Mouse (Mus musculus) naive thymus-derived CD4-positive, alpha-beta T cell, adult 2 months (primary cell): ENCODE data around the gene Chgb.

Experiments used
- DNase-seq: peaks from one replicate; pipeline ENCODE4 v3.0.0-alpha.2; 2011; ENCODE audit warnings: low read depth

Gene Chgb

DNA sequence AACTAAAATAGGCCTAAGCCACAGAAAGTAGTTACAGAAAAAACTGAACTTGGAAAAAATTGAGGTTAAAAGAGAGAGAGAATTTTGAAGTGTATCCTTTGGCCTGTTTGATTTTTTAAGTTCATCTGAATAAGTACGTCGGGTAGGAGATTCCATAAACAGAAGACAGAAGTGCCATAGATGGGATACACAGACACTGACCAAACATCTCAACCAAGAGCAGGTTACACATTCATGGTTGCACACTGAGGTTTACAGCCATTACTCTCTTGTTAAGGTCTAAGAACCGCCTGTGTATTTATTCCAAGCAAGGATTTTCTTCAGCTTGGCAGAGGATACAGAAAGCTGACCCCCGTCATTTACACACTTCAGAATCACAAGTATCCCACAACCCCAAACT, at the start of gene Chgb:
TSS of gene Chgb (plus strand) at position 301 of the 400 bp plus-strand sequence.
- no peak for DNase-seq

DNA sequence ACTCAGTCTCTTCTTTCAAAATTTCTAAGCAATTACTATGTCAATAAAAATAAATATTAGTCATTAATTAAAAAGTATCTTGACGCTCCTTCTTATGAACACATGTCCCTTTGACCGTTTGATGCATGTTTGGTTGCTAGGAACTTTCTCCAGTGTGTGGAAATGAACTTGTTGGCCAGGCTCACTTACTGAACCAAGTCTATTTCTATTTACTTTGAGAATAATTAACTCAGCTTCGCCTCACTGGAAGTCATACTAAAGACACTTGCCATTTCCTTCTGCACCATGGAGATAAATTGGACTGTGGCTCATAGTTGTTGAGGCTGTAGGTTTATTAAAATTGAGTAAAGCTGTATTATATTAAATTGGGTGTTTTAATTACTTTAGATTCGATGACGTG, 48.1 kb upstream of the Chgb start:
- DNase-seq: no peak

DNA sequence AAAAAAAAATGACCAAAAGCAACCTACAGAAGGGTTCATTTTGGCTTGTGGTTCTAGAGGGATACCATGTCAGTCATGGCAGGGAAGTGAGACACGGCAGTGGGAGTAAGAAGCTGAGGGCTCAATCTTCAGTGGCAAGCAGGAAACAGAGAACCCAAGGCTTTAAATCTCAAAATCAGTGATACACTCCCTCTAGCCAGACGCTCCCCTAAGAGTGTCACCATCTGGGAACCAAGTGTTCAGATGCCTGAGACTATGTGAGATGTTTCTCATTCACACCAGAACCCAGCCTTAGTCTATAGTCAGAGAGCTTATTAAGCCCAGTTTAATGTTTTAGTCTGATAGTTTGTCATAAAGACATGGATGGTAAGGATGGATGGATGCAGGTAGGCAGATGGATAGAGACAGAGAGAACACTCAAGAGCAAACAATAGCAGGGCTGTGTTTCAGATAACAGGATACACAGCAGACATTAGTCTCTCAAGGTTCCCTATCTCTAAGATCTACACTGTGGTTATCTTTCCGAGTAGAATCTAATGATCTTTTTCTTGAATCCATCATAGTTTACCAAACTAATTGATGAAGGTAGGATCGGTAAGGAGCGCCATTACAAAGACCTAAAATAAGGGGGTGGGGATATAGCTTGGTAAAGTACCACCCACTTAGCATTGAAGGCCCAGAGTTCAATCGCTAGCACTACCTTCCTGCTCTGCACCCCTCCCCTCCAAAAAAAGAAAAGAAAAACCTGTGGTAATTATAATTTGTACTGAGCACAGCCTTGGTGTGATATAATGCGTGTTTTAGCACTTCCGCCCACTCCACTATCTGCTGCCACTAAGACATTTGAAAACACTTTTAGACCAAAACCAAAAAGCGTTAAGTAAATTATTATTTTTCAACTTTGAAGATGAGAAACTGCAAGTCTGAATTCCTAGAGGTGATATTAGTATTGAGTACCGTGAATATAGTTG, 47.2 kb upstream of the Chgb start:
- DNase-seq: no peak

DNA sequence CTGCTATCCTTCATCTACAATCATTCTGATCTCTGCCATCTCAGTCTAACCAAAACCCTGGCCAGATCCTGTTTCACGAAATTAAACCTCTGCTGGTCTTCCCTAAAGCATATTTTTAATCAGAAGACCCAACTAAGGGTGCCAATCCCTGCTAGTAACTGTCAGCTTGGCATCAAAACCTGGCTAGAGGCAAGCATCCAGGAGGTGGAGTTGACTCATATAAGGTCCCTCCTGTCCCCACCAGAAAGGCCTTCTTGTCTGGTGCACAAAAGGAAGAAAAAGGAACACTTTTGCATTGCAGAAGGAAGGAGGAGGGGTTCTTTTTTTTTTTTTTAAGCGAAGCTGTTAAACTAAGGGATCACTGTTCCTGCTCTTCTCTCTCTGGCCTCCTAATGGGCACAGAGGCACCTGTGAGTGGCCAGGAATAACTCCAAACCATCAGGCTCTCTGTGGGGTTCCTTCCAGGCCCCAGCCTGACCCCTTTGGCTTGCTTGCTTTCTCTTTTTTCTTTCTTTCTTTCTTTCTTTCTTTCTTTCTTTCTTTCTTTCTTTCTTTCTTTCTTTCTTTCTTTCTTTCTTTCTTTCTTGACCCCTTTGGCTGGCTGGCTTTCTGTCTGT, 42.2 kb upstream of the Chgb start:
- DNase-seq: no peak

DNA sequence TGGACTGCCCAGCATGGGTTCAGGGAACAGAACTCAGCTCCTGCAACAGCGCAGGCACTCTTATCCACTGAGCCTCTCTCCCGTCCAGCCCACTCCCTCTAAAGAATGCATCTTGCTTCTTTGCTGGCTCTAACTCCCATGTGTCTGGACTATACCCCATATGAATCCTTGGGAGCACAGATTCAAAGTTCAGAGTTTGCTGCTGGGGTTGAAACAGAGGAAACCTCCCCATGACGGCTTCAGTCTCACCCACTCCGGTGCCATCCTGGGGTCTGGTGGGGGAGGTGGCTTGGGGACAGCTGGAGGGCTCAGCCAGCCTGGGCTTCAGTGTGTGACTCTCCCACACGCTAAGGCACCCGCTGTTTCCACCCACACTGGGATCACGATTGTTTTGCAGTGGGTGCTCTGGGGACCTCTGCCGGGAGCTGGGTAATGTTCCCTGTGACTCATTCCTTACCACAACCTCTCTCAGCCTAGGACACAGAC, 39.2 kb upstream of the Chgb start:
- DNase-seq: no peak

DNA sequence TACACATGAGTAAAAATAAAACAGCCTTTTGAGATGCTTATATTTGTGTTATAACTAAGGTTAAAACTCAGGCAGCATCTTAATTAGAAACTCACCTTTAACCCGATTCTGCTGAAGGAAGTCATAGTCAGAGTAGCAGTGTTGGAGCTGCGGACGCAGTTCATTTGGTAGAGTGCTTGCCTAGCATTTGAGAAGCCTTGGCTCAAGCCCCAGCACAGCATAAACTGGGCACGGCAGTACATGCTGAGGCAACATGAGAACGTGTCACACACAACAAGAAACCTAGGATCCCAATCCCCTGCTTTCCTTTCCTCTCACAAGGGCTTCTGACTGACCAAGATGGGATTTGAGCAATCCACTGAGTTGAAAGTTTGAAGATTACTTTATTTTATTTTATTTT, 36.2 kb upstream of the Chgb start:
- no peak for DNase-seq

DNA sequence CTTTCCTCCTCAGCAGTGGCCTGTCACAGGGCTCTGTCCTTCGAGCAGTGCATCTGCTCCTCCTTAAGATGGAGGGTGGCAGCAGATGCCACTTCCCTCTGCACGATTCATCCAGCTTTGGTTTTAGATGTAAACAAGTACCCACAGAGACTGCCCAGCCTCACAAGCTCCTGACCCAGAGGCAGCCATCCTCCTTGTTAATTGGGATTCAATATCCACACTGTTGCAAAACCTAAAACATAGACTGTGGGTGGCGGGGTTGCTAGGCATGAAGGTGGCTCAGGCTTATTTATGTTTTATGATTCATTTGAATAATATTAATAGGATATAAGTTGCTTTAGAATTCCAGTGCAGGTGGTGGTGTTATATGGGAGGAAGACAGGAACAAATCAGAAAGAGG, 35.0 kb upstream of the Chgb start:
- no peak for DNase-seq

DNA sequence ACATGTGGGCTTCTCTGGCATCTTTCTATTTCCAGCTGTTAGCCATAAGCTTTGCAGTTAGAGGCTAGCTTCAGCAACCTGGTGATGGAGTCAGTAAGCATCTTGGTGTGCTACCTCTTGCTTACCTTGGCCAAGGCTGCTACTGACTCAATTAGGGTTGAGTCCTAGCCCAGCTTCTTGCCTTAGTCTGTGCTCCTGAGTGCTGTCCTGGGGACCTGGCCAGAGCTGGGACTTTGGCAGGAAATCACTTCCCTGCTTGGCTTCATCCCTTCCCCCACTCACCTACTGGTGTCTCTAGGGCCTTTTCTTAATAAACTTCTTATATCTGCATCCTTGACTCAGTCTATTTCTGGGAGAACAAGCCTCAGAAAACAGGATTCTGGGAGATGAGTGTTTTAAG, 30.4 kb upstream of the Chgb start:
- DNase-seq: no peak

DNA sequence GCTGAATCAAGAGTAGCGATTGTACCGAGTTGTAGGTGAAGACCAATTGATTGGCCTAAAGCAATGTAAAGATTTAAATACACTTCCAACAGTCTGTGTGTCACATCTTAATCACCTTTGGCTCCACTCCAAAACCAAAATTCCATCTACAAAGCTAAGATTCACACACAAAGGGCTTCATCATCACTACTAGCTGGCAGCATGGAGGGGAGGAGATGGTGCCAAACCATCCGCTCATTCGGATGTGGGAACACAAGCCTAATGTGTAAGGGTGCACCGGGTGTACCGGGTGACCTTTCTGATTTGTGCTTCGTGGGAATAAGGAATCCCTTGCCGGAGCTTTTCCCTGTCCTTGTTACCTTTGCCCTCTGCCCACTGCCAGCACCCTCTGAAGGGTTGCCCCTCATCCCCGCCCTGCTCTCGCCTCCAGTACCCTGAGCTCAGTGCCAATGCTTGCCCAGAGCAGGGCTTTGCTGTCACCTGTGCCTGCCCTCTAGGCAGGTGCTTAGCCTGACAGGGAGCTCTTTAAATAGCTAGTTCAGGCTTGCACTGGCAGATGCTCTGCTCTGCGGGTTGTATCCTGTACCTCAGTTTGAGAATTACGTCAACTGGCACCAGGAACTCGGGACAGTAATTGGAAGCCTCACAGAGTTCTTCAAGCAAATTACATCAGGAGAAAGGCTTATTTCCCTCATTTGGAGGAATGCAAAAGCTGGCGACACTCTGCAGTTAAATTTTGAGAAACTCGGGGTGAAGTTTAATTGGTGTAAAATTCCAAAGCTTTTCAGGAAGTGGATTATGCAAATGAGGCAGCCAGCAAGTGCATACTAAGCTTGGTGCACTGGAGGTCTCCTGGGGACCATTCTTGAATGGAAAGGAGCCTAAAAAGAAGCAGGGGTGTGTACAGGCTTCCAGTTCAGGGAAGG, 29.7 kb upstream of the Chgb start:
- DNase-seq: no peak

DNA sequence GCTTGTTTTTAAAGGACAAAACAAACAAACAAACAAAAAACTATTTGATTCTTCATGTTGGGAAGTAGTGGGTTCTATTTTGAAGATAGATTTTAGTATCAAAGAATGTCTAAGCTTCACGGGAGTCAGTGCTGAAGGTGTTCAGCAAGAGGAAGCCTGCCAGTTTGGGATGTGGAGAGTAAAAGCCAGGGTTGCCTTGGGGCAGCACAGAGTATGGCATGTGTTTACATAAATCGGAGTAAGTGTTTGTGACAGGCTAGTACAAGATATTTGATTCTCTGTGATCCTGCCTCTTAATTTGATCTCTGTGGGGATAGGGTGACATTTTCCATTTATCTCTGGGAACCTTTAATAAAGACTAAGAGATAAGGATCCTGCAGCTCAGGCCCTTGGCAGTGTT, 28.7 kb upstream of the Chgb start:
- no peak for DNase-seq

DNA sequence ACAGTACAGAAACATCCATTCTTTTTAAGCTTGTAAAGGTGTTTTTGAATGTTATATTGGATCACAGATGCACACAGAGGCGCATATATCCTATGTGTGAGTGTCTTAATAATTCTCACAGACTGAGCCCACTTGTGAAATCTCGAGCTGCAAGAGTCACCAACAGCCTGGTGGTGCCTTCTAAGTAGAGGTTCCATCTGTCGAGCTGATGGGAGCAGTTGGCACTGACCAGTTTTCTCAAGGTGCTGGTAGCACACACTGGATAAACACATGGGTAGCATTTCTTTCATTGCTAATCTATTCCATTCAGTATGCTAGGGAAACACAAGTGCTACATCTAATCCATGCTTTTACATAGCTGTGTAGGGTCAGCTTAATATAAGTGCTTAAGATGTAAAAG, 27.9 kb upstream of the Chgb start:
- no peak for DNase-seq

DNA sequence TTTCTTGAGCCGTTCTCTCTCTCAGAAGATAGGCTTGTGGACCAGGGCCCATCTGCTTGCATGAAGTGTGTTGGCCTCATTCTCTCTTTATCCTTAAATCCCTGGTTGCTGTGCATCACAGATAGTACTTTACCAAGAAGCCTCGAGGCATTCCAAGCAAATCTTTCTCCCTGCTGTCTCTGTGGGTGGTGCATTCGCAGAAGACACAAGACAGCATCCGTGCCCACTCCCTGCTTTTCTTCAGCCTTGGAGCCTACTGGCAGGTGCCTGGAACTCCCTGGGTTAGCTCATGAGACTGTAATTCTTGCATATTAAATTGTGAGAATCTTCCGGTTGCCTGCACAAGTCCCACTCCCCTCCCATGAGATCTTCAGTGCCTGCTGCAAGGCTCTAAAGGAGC, 23.2 kb upstream of the Chgb start:
- no peak for DNase-seq

DNA sequence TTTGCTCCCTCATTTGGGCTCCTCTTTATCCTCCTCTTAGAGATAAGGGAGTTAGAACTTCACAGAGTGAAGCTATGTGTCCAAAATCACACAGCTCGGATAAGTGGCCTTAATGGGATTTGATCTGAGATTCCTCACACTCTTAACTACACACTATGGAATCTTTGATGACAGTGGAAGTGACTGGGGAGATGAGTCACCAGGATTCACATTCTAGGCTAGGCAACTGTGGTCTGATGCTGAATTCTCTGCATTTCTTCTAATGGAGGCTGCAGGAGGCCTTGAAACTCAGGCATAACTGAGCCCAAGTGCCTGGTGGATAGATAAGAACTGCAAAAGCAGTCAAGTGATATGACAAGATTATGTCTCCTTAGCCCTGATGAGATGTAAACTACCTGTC, 10.3 kb upstream of the Chgb start:
- DNase-seq: no peak

DNA sequence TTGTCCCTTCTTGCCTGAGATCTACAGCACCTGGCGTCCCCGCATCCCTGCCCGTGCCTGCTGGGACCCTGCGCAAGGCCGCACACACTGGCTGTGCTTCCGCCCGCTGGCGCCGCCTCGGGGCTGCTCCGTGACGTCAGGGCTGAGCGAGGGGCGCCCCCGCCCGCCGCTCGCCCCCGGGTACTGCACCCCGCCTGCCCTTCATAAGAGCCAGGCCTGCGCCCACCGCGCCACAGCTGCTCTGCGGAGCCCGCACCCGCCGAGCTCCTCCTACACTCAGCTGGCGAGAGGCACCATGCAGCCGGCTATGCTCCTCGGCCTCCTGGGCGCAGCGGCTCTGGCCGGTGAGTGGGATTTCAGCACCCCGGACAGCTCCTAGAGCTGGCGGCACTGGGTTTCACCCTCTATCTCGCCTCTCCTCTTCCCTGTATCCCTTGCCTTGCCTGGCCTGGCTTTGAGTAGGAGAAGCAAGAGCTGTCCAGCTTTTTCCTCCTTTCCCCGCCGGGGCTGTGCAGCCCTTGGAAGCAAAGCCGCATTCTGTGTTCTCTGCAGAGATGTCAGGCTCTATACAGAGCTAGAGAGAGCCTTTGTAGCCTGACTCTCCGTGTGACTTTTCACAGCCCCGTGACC, 476 bp downstream of the Chgb start:
- DNase-seq: peak; percentile 55

DNA sequence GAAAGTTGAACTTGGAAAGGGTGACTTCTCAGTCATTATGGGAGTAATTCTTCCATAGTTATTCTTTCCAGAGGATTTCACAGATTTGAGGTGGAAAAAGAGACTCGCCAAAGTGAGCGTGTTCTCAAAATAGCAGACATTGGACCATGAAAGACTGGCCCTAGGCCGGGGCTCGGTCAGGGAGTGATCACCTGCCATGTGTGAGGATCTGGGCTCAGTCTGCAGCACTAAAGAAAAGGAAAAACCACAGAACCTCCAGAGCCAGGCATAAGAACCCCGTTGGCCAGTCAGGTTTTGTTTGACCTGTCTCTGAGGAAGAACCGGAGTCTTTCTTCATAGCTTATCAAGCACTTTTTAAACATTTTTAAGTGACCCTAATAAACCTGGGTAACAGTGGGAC, 3.0 kb downstream of the Chgb start:
- DNase-seq: no peak

DNA sequence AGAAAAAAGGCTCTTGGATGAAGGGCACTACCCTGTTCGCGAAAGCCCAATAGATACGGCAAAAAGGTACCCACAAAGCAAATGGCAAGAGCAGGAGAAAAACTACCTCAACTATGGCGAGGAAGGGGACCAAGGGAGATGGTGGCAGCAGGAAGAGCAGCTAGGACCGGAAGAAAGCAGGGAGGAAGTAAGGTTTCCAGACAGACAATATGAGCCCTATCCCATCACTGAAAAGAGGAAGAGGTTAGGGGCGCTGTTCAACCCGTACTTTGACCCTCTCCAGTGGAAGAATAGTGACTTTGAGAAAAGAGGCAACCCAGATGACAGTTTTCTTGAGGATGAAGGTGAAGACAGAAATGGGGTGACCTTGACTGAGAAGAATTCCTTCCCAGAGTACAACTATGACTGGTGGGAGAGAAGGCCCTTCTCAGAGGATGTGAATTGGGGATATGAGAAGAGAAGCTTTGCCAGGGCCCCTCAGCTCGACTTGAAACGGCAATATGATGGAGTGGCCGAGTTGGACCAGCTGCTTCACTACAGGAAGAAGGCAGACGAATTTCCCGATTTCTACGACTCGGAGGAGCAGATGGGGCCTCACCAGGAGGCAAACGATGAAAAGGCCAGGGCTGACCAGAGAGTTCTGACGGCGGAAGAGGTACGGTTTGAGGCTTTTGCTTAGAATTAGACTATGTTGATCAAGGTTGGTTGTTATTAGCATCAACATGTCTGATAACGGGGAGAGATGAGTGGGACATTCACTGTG, 12.5 kb downstream of the Chgb start:
- DNase-seq: no peak

DNA sequence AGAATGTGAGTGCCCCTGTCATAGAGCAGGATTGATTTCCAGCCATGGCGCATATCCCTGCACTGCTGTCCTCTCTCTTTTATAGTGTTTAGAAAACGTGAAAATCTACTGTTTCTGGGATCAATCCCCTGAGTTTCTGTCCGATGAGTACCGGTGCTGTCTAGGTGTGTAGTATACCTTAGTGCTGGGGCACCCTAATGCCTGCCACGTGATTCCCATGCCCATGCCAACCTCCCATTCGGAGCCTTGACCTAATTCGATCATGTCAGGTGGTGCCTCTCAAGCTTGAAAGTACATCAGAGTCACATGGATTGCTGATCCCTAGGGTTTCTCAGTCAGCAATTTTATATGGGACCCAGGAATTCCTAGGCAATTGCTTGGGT, 13.1 kb downstream of the Chgb start:
- no peak for DNase-seq

DNA sequence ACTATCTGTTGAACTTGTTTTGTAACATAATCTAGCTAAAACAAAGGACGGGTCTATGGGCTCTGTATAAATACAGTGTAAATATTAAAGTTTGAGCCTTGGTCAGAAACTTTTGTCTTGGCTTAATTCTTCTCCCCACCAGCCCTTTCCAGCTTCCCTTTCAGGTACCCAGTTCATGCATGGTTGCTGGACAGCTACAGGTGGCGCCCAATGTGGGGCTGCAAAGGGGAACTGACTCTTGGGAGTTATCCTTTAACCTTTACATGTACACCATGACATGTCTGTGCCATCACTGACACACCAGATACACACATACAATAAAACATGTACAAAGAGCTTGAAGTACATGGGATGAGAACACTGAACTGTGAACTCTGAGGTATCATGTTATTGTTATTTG, 21.9 kb downstream of the Chgb start:
- DNase-seq: no peak

DNA sequence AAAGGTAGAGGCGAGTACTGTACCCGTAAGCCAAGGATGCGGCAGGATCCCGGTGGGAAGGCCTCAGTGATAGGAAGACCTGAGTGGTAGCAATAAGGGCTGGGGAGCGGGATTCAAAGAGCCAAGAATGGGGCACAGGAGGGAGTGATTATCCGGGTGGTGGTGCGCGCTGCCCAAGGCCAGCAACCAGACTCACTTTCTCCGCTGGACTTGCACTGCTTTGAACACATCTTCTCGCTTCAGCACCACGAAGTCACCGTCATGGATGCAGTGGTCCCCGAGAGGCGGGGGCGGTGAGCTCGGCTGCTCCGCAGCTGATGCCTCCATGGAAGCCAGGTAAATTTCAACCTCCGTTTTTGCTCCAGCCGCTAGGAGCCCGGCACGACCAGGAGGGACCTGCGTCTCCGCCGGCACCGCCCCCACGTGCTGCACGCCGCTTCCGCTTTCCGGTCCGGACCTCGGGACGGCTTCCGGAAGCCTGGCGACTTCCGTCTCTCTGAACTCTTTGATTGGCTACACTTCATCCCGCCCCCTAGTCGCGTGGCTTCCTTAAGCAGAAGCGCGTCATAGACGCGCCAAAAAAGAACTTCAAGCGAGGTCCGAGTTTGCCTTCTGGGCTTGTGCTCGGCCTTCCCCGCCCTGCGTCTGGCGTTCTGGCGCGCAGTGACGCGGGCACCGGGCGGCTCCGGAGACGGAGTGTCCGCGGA, 34.7 kb downstream of the Chgb start, which contains the start of the genes Trmt6 and Mcm8:
TSS of gene Trmt6 (minus strand) at position 448 of the 707 bp plus-strand sequence.
TSS of gene Mcm8 (plus strand) at position 534 of the 707 bp plus-strand sequence.
- DNase-seq: peak; percentile 96

DNA sequence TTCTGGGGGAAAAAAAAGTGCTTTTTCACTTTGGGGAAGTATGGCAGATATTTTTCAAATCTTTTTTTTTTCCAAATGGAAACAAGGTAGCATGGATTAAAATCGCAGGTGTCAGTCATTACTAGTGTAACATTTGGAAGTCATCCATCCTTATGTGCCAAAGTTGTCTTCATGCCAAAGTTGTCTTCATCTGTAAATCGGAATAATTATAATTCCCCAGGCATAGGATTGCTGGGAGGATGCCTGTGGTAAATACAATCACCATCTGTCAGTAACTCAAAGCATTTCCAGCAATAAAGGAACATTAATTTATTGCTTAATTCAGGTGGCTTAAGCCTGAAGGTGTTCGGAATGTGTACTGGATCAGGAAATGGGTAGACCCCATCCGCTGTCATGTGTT, 60.0 kb downstream of the Chgb start:
- no peak for DNase-seq
